Mouse (Mus musculus) kidney, adult 2 months (tissue): Measurements from ENCODE around the gene Zic1.

Experiments
- CTCF ChIP-seq: fragments of 200-500 bp; conservative IDR thresholded peaks from 2 replicates; pipeline ENCODE4 v1.5.1; 2011; ENCODE audit warnings: low read depth, mild to moderate bottlenecking, control low read depth, low read length, moderate library complexity, mixed read lengths; ENCODE audit not compliant: insufficient read depth, insufficient read length
- POLR2A ChIP-seq: fragments of 200-500 bp; IDR thresholded peaks from one replicate; pipeline ENCODE4 v1.6.1; 2011; ENCODE audit warnings: low read depth, low read length, control low read depth

- TF ChIP-seq POLR2A (no peak), CTCF (no peak)
Observed at GRCm38 (mm10) chr9:91382471-91383255, 17.1 kb upstream of the Zic1 start.
